Mouse (Mus musculus) cerebellum, adult 2 months (tissue): ENCODE measurements around the gene Ccdc151. TPM values are rescaled to one million over a fixed set of nuclear protein-coding genes. Genes with fewer than 3 reads are reported as not detected.

ENCODE experiments used
- DNase-seq, 2 experiments: peaks; one replicate each; pipeline ENCODE4 v3.0.0; 2021
- H3K27ac ChIP-seq: fragments of 200-500 bp; 2 replicates; pipeline ENCODE4 v1.5.1; 2012; ENCODE audit warnings: low read length, control low read depth, inconsistent platforms; ENCODE audit not compliant: insufficient read depth
- H3K27me3 ChIP-seq: fragments of 200-500 bp; 2 replicates; pipeline ENCODE4 v1.6.1; 2012; ENCODE audit warnings: inconsistent platforms, mild to moderate bottlenecking, low read length, moderate library complexity; ENCODE audit not compliant: control insufficient read depth, insufficient read depth
- H3K4me1 ChIP-seq: fragments of 200-500 bp; 2 replicates; pipeline ENCODE4 v1.6.1; 2011; ENCODE audit warnings: low read length; ENCODE audit not compliant: control insufficient read depth, insufficient read depth
- H3K4me3 ChIP-seq: fragments of 200-500 bp; replicated peaks from 2 replicates; pipeline ENCODE3; 2011; ENCODE audit warnings: mild to moderate bottlenecking, low read depth, low read length, control low read depth; ENCODE audit not compliant: insufficient read depth
- CTCF ChIP-seq: fragments of 200-500 bp; IDR thresholded peaks from 2 replicates; pipeline ENCODE4 v1.5.1; 2011; ENCODE audit warnings: low read depth, mild to moderate bottlenecking, control low read depth, low read length, moderate library complexity, borderline replicate concordance; ENCODE audit not compliant: insufficient read depth
- POLR2A ChIP-seq: fragments of 200-500 bp; IDR thresholded peaks from 2 replicates; pipeline ENCODE4 v1.6.1; 2011; ENCODE audit warnings: low read length, control low read depth, borderline replicate concordance; ENCODE audit not compliant: insufficient read depth
- WGBS: fragments of 180-500 bp; shearing (Covaris S2); methylation state at CpG from one replicate; pipeline ENCODE4 v1.1.7; 2018; 5-methylcytosine and 5-hydroxymethylcytosine counted together
- polyA plus RNA-seq: library from polyadenylated mRNA; depleted of rRNA; stranded (reverse); fragments of >200 nt; gene quantifications from 2 replicates; pipeline ENCODE4 v1.2.3, GENCODE M21; 2012

Ccdc151 gene
- polyA plus RNA-seq, 1 experiment, result 2.7 TPM

- WGBS, result 35% methylated on average over 26 of the region's 26 CpGs
- peaks cover 12% of the 10 kb centered on the region for H3K4me1 ChIP-seq
- TF ChIP-seq CTCF (no peak), POLR2A (no peak)
- H3K27me3 ChIP-seq, result no peaks in the 10 kb centered on the region
- no peak overlapping the region for H3K4me3 ChIP-seq
- H3K27ac ChIP-seq, result no peak overlapping the region
- DNase-seq, result peak; percentile 41 to 48
Observed at GRCm38 (mm10) chr9:21960558-21961208, 41.8 kb downstream of the Ccdc151 start.

- TF ChIP-seq POLR2A (no peak), CTCF (no peak)
- no peak for DNase-seq
- Histone ChIP-seq H3K27me3 (no peaks in the 10 kb centered on the region), H3K27ac (no peak overlapping the region), H3K4me1 (peaks cover 12% of the 10 kb centered on the region), H3K4me3 (no peak overlapping the region)
- 77% methylated on average over 9 of the region's 9 CpGs for WGBS
Observed at GRCm38 (mm10) chr9:21960135-21960534, 42.3 kb downstream of the Ccdc151 start.

GRCm38 (mm10) chr9:21959244-21959643 lies 43.2 kb downstream of the Ccdc151 start:
- Histone ChIP-seq H3K4me1 (peaks cover 12% of the 10 kb centered on the region), H3K4me3 (no peak overlapping the region), H3K27ac (no peak overlapping the region), H3K27me3 (no peaks in the 10 kb centered on the region)
- WGBS, result 88% methylated on average over 7 of the region's 7 CpGs
- TF ChIP-seq CTCF (no peak), POLR2A (no peak)
- no peak for DNase-seq

GRCm38 (mm10) chr9:21958372-21958771 lies 44.1 kb downstream of the Ccdc151 start:
- peaks cover 7% of the 10 kb centered on the region for H3K4me1 ChIP-seq
- H3K27me3 ChIP-seq, result no peaks in the 10 kb centered on the region
- no peak for TF ChIP-seq CTCF
- no peak for TF ChIP-seq POLR2A
- 83% methylated on average over 5 of the region's 5 CpGs for WGBS
- no peak overlapping the region for H3K27ac ChIP-seq
- H3K4me3 ChIP-seq, result no peak overlapping the region
- DNase-seq, result no peak

- peak; percentile 63 for TF ChIP-seq POLR2A
- no peak for TF ChIP-seq CTCF
- Histone ChIP-seq H3K27me3 (no peaks in the 10 kb centered on the region), H3K4me3 (peak within 1 kb of the TSS; percentile 78), H3K27ac (peak within 1 kb of the TSS; percentile 85), H3K4me1 (no peaks in the 10 kb centered on the region)
- WGBS, result under 1% methylated on average over 54 of the region's 54 CpGs
- DNase-seq, result peak; percentile 99 to 100
Observed at GRCm38 (mm10) chr9:21955570-21956281, 46.7 kb downstream of the Ccdc151 start, which contains the start of gene Swsap1. Gene Swsap1 (plus strand): TSS chr9:21955755.

- H3K27ac ChIP-seq, result 0 out of 2 replicates have a peak overlapping the region, but pooled peaks have one; percentile 2
- H3K4me3 ChIP-seq, result peak overlapping the region; percentile 78
- H3K4me1 ChIP-seq, result no peaks in the 10 kb centered on the region
- DNase-seq, result no peak
- WGBS, result 2% methylated on average over 18 of the region's 18 CpGs
- TF ChIP-seq POLR2A (no peak), CTCF (peak; percentile 52; the same call in 1 of the 2 replicates)
- no peaks in the 10 kb centered on the region for H3K27me3 ChIP-seq
Observed at GRCm38 (mm10) chr9:21955225-21955569, 47.2 kb downstream of the Ccdc151 start.

- TF ChIP-seq POLR2A, result no peak
- no peak for TF ChIP-seq CTCF
- 66% methylated on average over 3 of the region's 3 CpGs for WGBS
- H3K27ac ChIP-seq, result no peak overlapping the region
- H3K4me1 ChIP-seq, result no peaks in the 10 kb centered on the region
- H3K4me3 ChIP-seq, result no peak overlapping the region
- H3K27me3 ChIP-seq, result no peaks in the 10 kb centered on the region
- DNase-seq, result peak in 1 of 2 experiments; percentile 39
Observed at GRCm38 (mm10) chr9:21954635-21955034, 47.8 kb downstream of the Ccdc151 start.

- no peak for DNase-seq
- Histone ChIP-seq H3K4me1 (no peaks in the 10 kb centered on the region), H3K27ac (no peak overlapping the region), H3K4me3 (no peak overlapping the region), H3K27me3 (no peaks in the 10 kb centered on the region)
- TF ChIP-seq POLR2A, result no peak
- TF ChIP-seq CTCF, result no peak
- WGBS, result 49% methylated on average over 3 of the region's 3 CpGs
Observed at GRCm38 (mm10) chr9:21953600-21953999, 48.8 kb downstream of the Ccdc151 start.
